Mouse (Mus musculus): ENCODE results near the gene Psmb3. TPM values are rescaled to one million over a fixed set of nuclear protein-coding genes. Genes with fewer than 3 reads are reported as not detected.
"Not testable (repeated sequence)": the region's sequence is repeated elsewhere in the genome, so short reads cannot be mapped to it uniquely, and the experiment has no call there.

Psmb3 gene
- polyA plus RNA-seq, 1 experiment, result 44.4 TPM

GRCm38 (mm10) chr11:97700003-97700745 lies 3.0 kb upstream of the Psmb3 start, which contains the start of gene Pcgf2:
Gene Pcgf2 (minus strand): TSS chr11:97700497.
- H3K4me3 ChIP-seq (replicated peaks), result peak within 1 kb of the TSS; percentile 100
- peaks cover 3% of the 10 kb centered on the region for H3K27me3 ChIP-seq (replicated peaks)
- no peaks in the 10 kb centered on the region for H3K9me3 ChIP-seq
- no peak for TF ChIP-seq FLI1 (IDR thresholded peaks at IDR 0.05; ENCODE audit: low read length)
- no peak for TF ChIP-seq GATA1 (IDR thresholded peaks at IDR 0.05; ENCODE audit: borderline replicate concordance, low read length)
- H3K36me3 ChIP-seq (replicated peaks; ENCODE audit: low read length), result peaks cover 10% of the 10 kb centered on the region
- peaks cover 74% of the 10 kb centered on the region for H3K4me1 ChIP-seq

DNA sequence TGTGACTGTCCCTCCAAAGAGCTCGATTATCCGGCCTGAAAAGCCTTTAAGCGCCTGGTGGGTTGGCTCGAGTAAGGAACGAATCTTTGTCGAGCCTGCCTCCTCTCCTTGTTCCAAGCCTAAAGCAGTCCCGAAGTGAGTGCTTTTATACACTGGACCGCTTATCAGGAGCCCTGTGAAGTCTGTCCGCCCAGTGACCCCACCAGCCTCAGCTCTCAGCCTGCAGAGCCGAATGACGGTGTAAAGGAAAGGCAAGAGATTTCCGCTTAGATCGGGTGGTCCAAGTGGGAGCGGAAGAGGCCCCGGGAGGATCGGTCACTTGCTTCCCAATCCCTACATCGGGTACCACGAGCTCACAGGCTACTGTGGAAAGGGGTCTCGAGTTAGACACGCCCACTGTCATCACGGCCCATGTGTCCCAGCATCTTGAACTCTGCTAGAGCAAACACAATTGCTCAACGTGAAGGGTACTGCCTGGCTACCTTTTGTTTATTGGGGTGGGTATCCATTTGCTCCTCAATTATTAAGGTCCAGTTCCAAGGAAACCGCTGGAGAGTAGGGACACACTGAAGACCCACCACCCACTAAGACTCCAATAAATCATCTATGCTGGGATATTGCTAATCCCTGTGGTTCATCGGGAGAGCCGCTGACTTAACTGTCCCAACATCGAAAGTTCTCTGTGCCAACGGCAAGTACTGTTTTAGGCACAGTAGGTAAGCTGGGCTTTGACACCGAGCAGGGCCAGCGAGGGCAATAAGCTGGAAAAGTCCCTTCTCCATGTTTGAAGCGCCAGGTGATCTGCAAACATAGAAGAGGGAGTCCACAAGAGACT lies 2.2 kb upstream of the Psmb3 start:
- no peaks in the 10 kb centered on the region for H3K9me3 ChIP-seq
- peaks cover 3% of the 10 kb centered on the region for H3K27me3 ChIP-seq (replicated peaks)
- H3K4me1 ChIP-seq, result peaks cover 75% of the 10 kb centered on the region
- TF ChIP-seq FLI1 (IDR thresholded peaks at IDR 0.05; ENCODE audit: low read length) (no peak), GATA1 (IDR thresholded peaks at IDR 0.05; ENCODE audit: borderline replicate concordance, low read length) (no peak)
- H3K4me3 ChIP-seq (replicated peaks), result peak overlapping the region; percentile 100
- peaks cover 14% of the 10 kb centered on the region for H3K36me3 ChIP-seq (replicated peaks; ENCODE audit: low read length)

DNA sequence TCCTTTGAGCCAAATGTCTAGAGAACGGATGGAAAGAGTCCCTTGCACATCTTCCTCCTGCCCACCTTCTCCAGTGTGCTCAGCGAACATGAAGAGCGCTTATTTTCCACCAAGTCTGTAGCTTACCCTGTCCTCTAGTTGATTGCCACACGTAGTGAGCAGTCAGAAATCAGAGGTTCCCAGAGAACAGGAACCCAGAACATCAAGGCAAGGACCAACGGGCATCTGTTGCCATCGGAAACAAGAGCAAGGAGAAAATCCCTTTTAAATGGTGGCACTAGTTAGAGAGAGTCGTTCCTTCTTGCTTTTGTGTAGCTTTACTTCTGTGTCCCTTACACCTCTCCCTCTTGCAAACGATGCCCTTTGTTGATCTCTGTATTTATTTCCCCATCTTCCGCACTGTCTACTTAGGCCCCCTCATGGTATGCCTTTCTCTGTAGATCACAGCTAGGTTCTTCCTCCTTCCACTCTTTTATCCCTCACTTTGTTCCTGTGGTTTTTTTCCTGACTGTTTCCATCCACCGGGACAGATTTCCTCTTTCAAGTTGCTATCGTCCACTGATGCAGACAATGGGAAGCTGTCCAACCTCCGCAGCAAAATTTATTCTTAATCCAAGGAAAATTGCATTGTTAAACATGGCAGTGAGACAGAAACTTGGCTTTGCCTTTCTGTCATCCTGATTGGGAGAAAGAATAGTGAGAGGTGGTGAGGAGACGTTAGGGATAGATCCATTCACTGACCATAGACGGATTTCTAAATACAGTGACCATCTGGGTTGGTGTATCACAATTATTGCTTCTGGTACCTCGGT lies 1.4 kb upstream of the Psmb3 start:
- H3K4me1 ChIP-seq, result peaks cover 77% of the 10 kb centered on the region
- TF ChIP-seq FLI1 (IDR thresholded peaks at IDR 0.05; ENCODE audit: low read length) (no peak), GATA1 (IDR thresholded peaks at IDR 0.05; ENCODE audit: borderline replicate concordance, low read length) (no peak)
- peak overlapping the region; percentile 100 for H3K4me3 ChIP-seq (replicated peaks)
- H3K36me3 ChIP-seq (replicated peaks; ENCODE audit: low read length), result peaks cover 22% of the 10 kb centered on the region
- no peaks in the 10 kb centered on the region for H3K9me3 ChIP-seq
- H3K27me3 ChIP-seq (replicated peaks), result peaks cover 3% of the 10 kb centered on the region

- no peaks in the 10 kb centered on the region for H3K9me3 ChIP-seq
- peaks cover 79% of the 10 kb centered on the region for H3K4me1 ChIP-seq
- H3K4me3 ChIP-seq (replicated peaks), result peak overlapping the region; percentile 100
- TF ChIP-seq FLI1 (IDR thresholded peaks at IDR 0.05; ENCODE audit: low read length), result no peak
- TF ChIP-seq GATA1 (IDR thresholded peaks at IDR 0.05; ENCODE audit: borderline replicate concordance, low read length), result no peak
- peaks cover 28% of the 10 kb centered on the region for H3K36me3 ChIP-seq (replicated peaks; ENCODE audit: low read length)
- peaks cover 3% of the 10 kb centered on the region for H3K27me3 ChIP-seq (replicated peaks)
Measured at GRCm38 (mm10) chr11:97702393-97702745, 830 bp upstream of the Psmb3 start.

DNA sequence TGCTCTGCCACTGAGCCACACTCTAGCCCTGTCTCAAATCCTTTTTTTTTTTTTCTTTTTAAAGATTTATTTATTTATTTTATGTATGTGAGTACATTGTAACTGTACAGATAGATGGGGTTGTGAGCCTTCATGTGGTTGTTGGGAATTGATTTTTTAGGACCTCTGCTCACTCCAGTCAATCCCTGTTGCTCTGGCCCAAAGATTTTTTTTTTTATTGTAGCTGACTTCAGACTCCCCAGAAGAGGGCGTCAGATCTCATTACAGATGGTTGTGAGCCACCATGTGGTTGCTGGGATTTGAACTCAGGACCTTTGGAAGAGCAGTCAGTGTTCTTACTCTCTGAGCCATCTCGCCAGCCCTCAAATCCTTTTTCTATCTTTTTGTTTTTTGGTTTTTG lies 6.9 kb downstream of the Psmb3 start:
- H3K4me3 ChIP-seq (replicated peaks); H3K27me3 ChIP-seq (replicated peaks); H3K9me3 ChIP-seq: not testable (repeated sequence)
- Histone ChIP-seq H3K4me1 (peaks cover 44% of the 10 kb centered on the region), H3K36me3 (replicated peaks; ENCODE audit: low read length) (peaks cover 84% of the 10 kb centered on the region)

DNA sequence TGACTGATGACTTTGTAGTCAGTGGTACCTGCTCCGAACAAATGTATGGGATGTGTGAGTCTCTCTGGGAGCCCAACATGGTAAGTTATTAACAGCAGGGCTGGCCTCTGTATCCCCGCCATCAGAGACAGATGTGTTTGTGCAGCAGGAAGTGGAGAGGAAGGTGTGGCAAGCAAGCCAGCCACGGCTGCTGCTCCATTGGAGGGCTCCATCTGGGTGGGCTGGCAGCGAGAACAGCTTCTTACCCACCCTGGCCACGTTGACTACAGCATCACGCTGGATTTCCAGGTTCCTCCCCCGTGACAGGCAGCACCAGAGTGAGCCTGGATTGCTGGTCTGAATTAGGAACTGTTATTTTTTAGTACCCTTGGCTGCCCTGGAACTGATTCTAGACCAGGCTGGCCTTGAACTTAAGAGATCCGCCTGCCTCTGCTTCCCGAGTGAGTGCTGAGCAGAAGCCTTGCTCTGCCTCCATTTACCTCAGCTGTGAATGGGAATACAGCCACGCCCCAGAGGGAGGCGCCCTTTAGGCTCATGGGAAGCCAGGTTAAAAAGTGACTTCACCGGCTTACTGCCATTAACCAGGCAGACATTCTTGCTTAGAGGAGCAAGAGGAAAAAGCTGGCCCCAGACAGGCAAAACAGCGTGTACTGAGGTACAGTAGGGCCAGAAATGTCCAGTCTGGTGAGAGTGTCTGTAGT lies 8.2 kb downstream of the Psmb3 start:
- no peaks in the 10 kb centered on the region for H3K27me3 ChIP-seq (replicated peaks)
- TF ChIP-seq FLI1 (IDR thresholded peaks at IDR 0.05; ENCODE audit: low read length) (no peak), GATA1 (IDR thresholded peaks at IDR 0.05; ENCODE audit: borderline replicate concordance, low read length) (no peak)
- peaks cover 87% of the 10 kb centered on the region for H3K36me3 ChIP-seq (replicated peaks; ENCODE audit: low read length)
- no peak overlapping the region for H3K4me3 ChIP-seq (replicated peaks)
- peaks cover 43% of the 10 kb centered on the region for H3K4me1 ChIP-seq
- peaks cover 4% of the 10 kb centered on the region; the same call in 1 of the 2 replicates for H3K9me3 ChIP-seq

GRCm38 (mm10) chr11:97712286-97712685 lies 9.1 kb downstream of the Psmb3 start:
- Histone ChIP-seq H3K4me1 (peaks cover 40% of the 10 kb centered on the region), H3K9me3 (peaks cover 4% of the 10 kb centered on the region; the same call in 1 of the 2 replicates), H3K27me3 (replicated peaks) (no peaks in the 10 kb centered on the region), H3K36me3 (replicated peaks; ENCODE audit: low read length) (peaks cover 87% of the 10 kb centered on the region), H3K4me3 (replicated peaks) (no peak overlapping the region)
- TF ChIP-seq FLI1 (IDR thresholded peaks at IDR 0.05; ENCODE audit: low read length) (no peak), GATA1 (IDR thresholded peaks at IDR 0.05; ENCODE audit: borderline replicate concordance, low read length) (no peak)

GRCm38 (mm10) chr11:97713896-97714295 lies 10.7 kb downstream of the Psmb3 start:
- H3K36me3 ChIP-seq (replicated peaks; ENCODE audit: low read length), result peaks cover 90% of the 10 kb centered on the region
- H3K4me1 ChIP-seq, result peaks cover 56% of the 10 kb centered on the region
- no peak for TF ChIP-seq GATA1 (IDR thresholded peaks at IDR 0.05; ENCODE audit: borderline replicate concordance, low read length)
- TF ChIP-seq FLI1 (IDR thresholded peaks at IDR 0.05; ENCODE audit: low read length), result no peak
- H3K9me3 ChIP-seq, result peaks cover 4% of the 10 kb centered on the region; the same call in 1 of the 2 replicates
- no peaks in the 10 kb centered on the region for H3K27me3 ChIP-seq (replicated peaks)
- no peak overlapping the region for H3K4me3 ChIP-seq (replicated peaks)

DNA sequence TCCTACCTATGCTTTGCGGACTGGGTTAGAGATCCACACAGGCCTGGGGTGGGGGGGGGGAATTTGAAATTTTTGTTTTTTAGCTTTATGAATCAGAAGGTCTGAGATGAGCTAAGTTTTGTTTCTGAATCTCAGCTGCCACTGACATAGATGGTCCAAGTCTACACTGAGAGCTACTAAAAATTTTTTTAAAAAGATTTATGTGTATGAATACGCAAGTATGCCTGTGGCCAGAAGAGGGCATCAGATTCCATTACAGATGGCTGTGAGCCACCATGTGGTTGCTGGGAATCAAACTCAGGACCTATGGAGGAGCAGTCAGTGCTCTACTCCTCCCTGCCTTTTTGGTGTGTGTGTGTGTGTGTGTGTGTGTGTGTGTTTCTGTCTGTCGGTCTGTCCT lies 11.2 kb downstream of the Psmb3 start:
- H3K36me3 ChIP-seq (replicated peaks; ENCODE audit: low read length), result peaks cover 90% of the 10 kb centered on the region
- H3K9me3 ChIP-seq, result peaks cover 4% of the 10 kb centered on the region; the same call in 1 of the 2 replicates
- TF ChIP-seq FLI1 (IDR thresholded peaks at IDR 0.05; ENCODE audit: low read length) (no peak), GATA1 (IDR thresholded peaks at IDR 0.05; ENCODE audit: borderline replicate concordance, low read length) (no peak)
- no peaks in the 10 kb centered on the region for H3K27me3 ChIP-seq (replicated peaks)
- H3K4me1 ChIP-seq, result peaks cover 61% of the 10 kb centered on the region
- no peak overlapping the region for H3K4me3 ChIP-seq (replicated peaks)

Measured in megakaryocyte, embryonic 14.5 days (primary cell).